Mouse (Mus musculus) C2C12 (cell line): ENCODE measurements at regions not wholly inside any gene's neighbourhood (a gene's known extent, or its start where the extent isn't known, plus 50 kb on each side); places are given as distances from the start of the nearest gene placed in this dataset.

Experiments used
- CEBPB ChIP-seq: IDR thresholded peaks from one replicate; pipeline ENCODE4 v1.6.1; 2011; ENCODE audit warnings: low read depth, mild to moderate bottlenecking, control low read depth, moderate library complexity
- CTCF ChIP-seq: IDR thresholded peaks from one replicate; pipeline ENCODE4 v1.5.1; 2011; ENCODE audit not compliant: control insufficient read depth, insufficient read depth, insufficient read length
- FOSL1 ChIP-seq: IDR thresholded peaks from one replicate; pipeline ENCODE4 v1.8.0; 2011; ENCODE audit warnings: mild to moderate bottlenecking, low read length; ENCODE audit not compliant: poor library complexity, insufficient read depth, severe bottlenecking
- MAX ChIP-seq: IDR thresholded peaks from one replicate; pipeline ENCODE4 v1.6.1; 2011; ENCODE audit warnings: mild to moderate bottlenecking, control low read depth
- MYOD1 ChIP-seq: IDR thresholded peaks from one replicate; pipeline ENCODE4 v1.6.1; 2011; ENCODE audit warnings: low read depth; ENCODE audit not compliant: control insufficient read depth, insufficient read length
- MYOG ChIP-seq: IDR thresholded peaks from one replicate; pipeline ENCODE4 v1.6.1; 2011; ENCODE audit not compliant: control insufficient read depth, insufficient read length; ENCODE audit errors: extremely low read depth
- USF1 ChIP-seq: IDR thresholded peaks from one replicate; pipeline ENCODE4 v1.6.1; 2011; ENCODE audit warnings: low read depth, mild to moderate bottlenecking, control low read depth, moderate library complexity

DNA sequence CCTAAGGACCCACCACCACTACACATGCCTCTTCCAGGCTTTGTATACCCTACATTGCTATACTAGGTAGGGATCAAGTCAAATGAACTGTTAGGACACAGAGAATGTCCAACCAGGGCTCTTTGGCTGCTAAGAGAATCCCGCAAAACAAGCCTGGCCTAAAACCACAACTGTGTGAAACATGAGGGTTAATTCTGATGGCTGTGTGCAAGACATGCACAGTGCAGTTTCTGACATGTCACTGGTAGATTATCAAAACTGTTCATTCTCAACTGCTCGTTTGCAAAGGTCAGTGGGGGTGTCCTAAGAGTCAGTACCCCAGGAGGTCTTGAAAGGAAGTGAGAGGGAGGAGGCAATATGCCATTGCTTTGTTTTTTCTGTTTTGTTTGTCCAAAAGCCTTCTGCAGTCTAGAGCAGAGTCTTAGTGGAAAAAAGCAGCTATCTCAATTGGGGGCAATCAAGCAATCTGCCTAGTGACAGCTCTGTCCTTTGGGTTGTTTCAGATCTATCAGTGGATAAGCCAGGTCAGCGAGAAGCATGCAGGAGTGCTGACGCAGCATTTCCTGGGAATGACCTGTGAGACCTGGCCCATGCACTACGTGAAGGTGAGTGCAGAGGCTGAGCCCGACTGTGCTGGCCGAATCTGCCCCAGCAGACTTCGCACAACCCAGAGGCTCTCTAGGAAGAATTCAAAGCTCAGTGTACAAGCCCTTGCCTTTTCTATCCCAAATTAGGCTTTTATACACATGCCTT lies 151.3 kb upstream of the 4933402D24Rik start:
- TF ChIP-seq CTCF: no peak
- no peak for TF ChIP-seq MAX
- no peak for TF ChIP-seq USF1
- TF ChIP-seq FOSL1: no peak
- no peak for TF ChIP-seq MYOG
- TF ChIP-seq CEBPB: no peak
- TF ChIP-seq MYOD1: no peak
